Mouse (Mus musculus): ENCODE measurements around the gene Btbd11.

- TF ChIP-seq CTCF (IDR thresholded peaks at IDR 0.05; ENCODE audit: borderline replicate concordance, insufficient read depth, low read depth, low read length) (peak; percentile 78), POLR2A (IDR thresholded peaks at IDR 0.05; ENCODE audit: borderline replicate concordance, insufficient read depth, low read length) (no peak)
Observed at GRCm38 (mm10) chr10:85651706-85652105, 265.1 kb downstream of the Btbd11 start.

All from cerebellum, adult 2 months (tissue).